8 mouse cellular contexts compared by ENCODE assay signal in the genomic region with DNA sequence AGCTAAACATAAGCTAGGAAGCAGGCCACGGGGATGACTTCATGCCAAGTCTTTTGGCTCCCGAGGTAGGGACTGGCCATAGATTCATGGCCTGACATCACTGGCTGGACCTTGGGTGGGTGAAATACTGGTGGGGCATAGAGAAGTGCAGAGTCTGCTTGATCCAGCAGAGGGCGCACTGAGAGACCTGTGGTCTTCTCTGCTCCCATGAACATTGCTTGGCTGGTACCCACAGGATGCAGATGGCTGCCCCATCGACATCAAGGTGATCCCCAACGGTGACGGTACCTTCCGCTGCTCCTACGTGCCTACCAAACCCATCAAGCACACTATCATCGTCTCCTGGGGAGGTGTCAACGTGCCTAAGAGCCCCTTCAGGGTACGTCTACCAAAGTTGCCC. TPM values are rescaled to one million over a fixed set of nuclear protein-coding genes. Genes with fewer than 3 reads are reported as not detected.
DNase-seq lines count a peak whose midpoint lies in the region; ATAC-seq lines count a peak whose summit lies in the region.

No protein-coding gene starts in this region.

- DNase-seq in forebrain, embryonic 11.5 days (ENCODE audit: low spot score) = peak; percentile 59
- peak; percentile 53 for DNase-seq in midbrain, embryonic 10.5 days (ENCODE audit: low spot score)
- DNase-seq in adrenal gland, postnatal 36 days = peak; percentile 54 to 66
- DNase-seq in kidney, postnatal 25 days = peak; percentile 60 to 62
- peak; percentile 11 to 22 for DNase-seq in spleen, postnatal 36 days (ENCODE audit: low spot score in 2 of 2)
- DNase-seq in frontal cortex, adult 2 months (ENCODE audit: extremely low spot score in 1 of 2, low spot score in 1 of 2) = no peak

- H3K4me3 ChIP-seq in forebrain, embryonic 11.5 days (ENCODE audit: low read depth, low read length) = no peak overlapping the region
- H3K4me3 ChIP-seq in forebrain, embryonic 15.5 days = no peak overlapping the region
- no peak overlapping the region for H3K4me3 ChIP-seq in midbrain, embryonic 10.5 days
- no peak overlapping the region for H3K4me3 ChIP-seq in midbrain, embryonic 13.5 days (replicated peaks)

- no peaks in the 10 kb centered on the region for H3K4me1 ChIP-seq in forebrain, embryonic 11.5 days (replicated peaks; ENCODE audit: control insufficient read depth, insufficient read depth, low read length)
- H3K4me1 ChIP-seq in forebrain, embryonic 15.5 days = no peaks in the 10 kb centered on the region
- no peaks in the 10 kb centered on the region for H3K4me1 ChIP-seq in midbrain, embryonic 10.5 days
- H3K4me1 ChIP-seq in midbrain, embryonic 13.5 days (replicated peaks) = no peaks in the 10 kb centered on the region

- no peak overlapping the region for H3K4me2 ChIP-seq in forebrain, embryonic 11.5 days (ENCODE audit: low read depth, low read length, severe bottlenecking)
- H3K4me2 ChIP-seq in forebrain, embryonic 15.5 days (replicated peaks) = no peak overlapping the region
- no peak overlapping the region for H3K4me2 ChIP-seq in midbrain, embryonic 13.5 days (replicated peaks)

- no peak overlapping the region for H3K27ac ChIP-seq in forebrain, embryonic 11.5 days (ENCODE audit: low read depth, low read length)
- no peak overlapping the region for H3K27ac ChIP-seq in forebrain, embryonic 15.5 days (replicated peaks)
- no peak overlapping the region for H3K27ac ChIP-seq in midbrain, embryonic 10.5 days (replicated peaks)
- H3K27ac ChIP-seq in midbrain, embryonic 13.5 days = no peak overlapping the region

- WGBS in forebrain, embryonic 11.5 days = 72% methylated on average over 11 of the region's 11 CpGs
- WGBS in forebrain, embryonic 15.5 days = 72% methylated on average over 11 of the region's 11 CpGs
- 73% methylated on average over 11 of the region's 11 CpGs for WGBS in midbrain, embryonic 10.5 days
- 69% methylated on average over 11 of the region's 11 CpGs for WGBS in midbrain, embryonic 13.5 days

- no peaks in the 10 kb centered on the region for H3K36me3 ChIP-seq in forebrain, embryonic 11.5 days (ENCODE audit: control insufficient read depth, insufficient read depth, low read length)
- no peaks in the 10 kb centered on the region for H3K36me3 ChIP-seq in forebrain, embryonic 15.5 days
- peaks cover 11% of the 10 kb centered on the region for H3K36me3 ChIP-seq in midbrain, embryonic 10.5 days
- peaks cover 7% of the 10 kb centered on the region; the same call in 1 of the 2 replicates for H3K36me3 ChIP-seq in midbrain, embryonic 13.5 days

- ATAC-seq in forebrain, embryonic 11.5 days (replicated peaks; ENCODE audit: low FRiP score) = no peak
- ATAC-seq in forebrain, embryonic 15.5 days (replicated peaks) = no peak
- no peak for ATAC-seq in midbrain, embryonic 13.5 days

- no peaks in the 10 kb centered on the region for H3K9me3 ChIP-seq in forebrain, embryonic 11.5 days (ENCODE audit: control insufficient read depth, low read length)
- no peaks in the 10 kb centered on the region for H3K9me3 ChIP-seq in forebrain, embryonic 15.5 days
- H3K9me3 ChIP-seq in midbrain, embryonic 10.5 days (replicated peaks) = no peaks in the 10 kb centered on the region
- no peaks in the 10 kb centered on the region for H3K9me3 ChIP-seq in midbrain, embryonic 13.5 days

- H3K9ac ChIP-seq in forebrain, embryonic 11.5 days (ENCODE audit: low read length) = no peak overlapping the region
- H3K9ac ChIP-seq in forebrain, embryonic 15.5 days (replicated peaks) = no peak overlapping the region
- H3K9ac ChIP-seq in midbrain, embryonic 13.5 days (replicated peaks) = no peak overlapping the region

- no peaks in the 10 kb centered on the region for H3K27me3 ChIP-seq in forebrain, embryonic 11.5 days (ENCODE audit: control insufficient read depth, insufficient read depth, low read length)
- no peaks in the 10 kb centered on the region for H3K27me3 ChIP-seq in forebrain, embryonic 15.5 days
- H3K27me3 ChIP-seq in midbrain, embryonic 10.5 days (ENCODE audit: low read depth, poor library complexity, severe bottlenecking) = no peaks in the 10 kb centered on the region
- no peaks in the 10 kb centered on the region for H3K27me3 ChIP-seq in midbrain, embryonic 13.5 days

RNA-seq across cellular contexts. Expression of gene Flnc, which starts 11.7 kb away (rescaled TPM):
- polyA plus RNA-seq in forebrain, embryonic 11.5 days (2014; fragmentation: Nextera tagmentation; extraction: Ambion mirVana) = 2.4 and 2.6 TPM in 2 replicates
- 1.9 and 2.0 TPM in 2 replicates for polyA plus RNA-seq in forebrain, embryonic 15.5 days (2015; fragmentation: Nextera tagmentation; extraction: Ambion mirVana)
- 2.8 and 4.1 TPM in 2 replicates for polyA plus RNA-seq in midbrain, embryonic 10.5 days (2016; fragmentation: Nextera tagmentation; extraction: Ambion mirVana)
- 2.8 and 3.8 TPM in 2 replicates for polyA plus RNA-seq in midbrain, embryonic 13.5 days (2015; fragmentation: Nextera tagmentation; extraction: Ambion mirVana)
- total RNA-seq in adrenal gland, postnatal 36 days (2021) = 1 to 10 TPM; 4.7 to 5.1 TPM
- 0.44 and 0.66 TPM in 2 replicates for polyA plus RNA-seq in frontal cortex, adult 2 months (2012; rRNA removed)

RNA-seq across cellular contexts. Expression of gene Atp6v1f, which starts 22.7 kb away (rescaled TPM):
- 164 and 190 TPM in 2 replicates for polyA plus RNA-seq in forebrain, embryonic 11.5 days (2014; fragmentation: Nextera tagmentation; extraction: Ambion mirVana)
- 327 TPM in 2 replicates for polyA plus RNA-seq in forebrain, embryonic 15.5 days (2015; fragmentation: Nextera tagmentation; extraction: Ambion mirVana)
- polyA plus RNA-seq in midbrain, embryonic 10.5 days (2016; fragmentation: Nextera tagmentation; extraction: Ambion mirVana) = 202 and 219 TPM in 2 replicates
- polyA plus RNA-seq in midbrain, embryonic 13.5 days (2015; fragmentation: Nextera tagmentation; extraction: Ambion mirVana) = 309 and 328 TPM in 2 replicates
- total RNA-seq in adrenal gland, postnatal 36 days (2021) = 100 to 1,000 TPM; 205 to 224 TPM
- polyA plus RNA-seq in frontal cortex, adult 2 months (2012; rRNA removed) = 394 and 433 TPM in 2 replicates

RNA-seq across cellular contexts. Expression of gene Atp6v1fnb, which starts 26.5 kb away (rescaled TPM):
- polyA plus RNA-seq in forebrain, embryonic 11.5 days (2014; fragmentation: Nextera tagmentation; extraction: Ambion mirVana) = 0.29 TPM in 1 of 2 replicates, not detected in the other
- 0.29 TPM in 1 of 2 replicates, not detected in the other for polyA plus RNA-seq in forebrain, embryonic 15.5 days (2015; fragmentation: Nextera tagmentation; extraction: Ambion mirVana)
- not detected in 2 replicates for polyA plus RNA-seq in midbrain, embryonic 10.5 days (2016; fragmentation: Nextera tagmentation; extraction: Ambion mirVana)
- polyA plus RNA-seq in midbrain, embryonic 13.5 days (2015; fragmentation: Nextera tagmentation; extraction: Ambion mirVana) = 0.47 and 0.53 TPM in 2 replicates
- under 1 TPM in 1 of 2 experiments, not detected in 1; 0.43 TPM for total RNA-seq in adrenal gland, postnatal 36 days (2021)
- polyA plus RNA-seq in frontal cortex, adult 2 months (2012; rRNA removed) = 0.29 TPM in 1 of 2 replicates, not detected in the other

RNA-seq across cellular contexts. Expression of gene Ccdc136, which starts 48.7 kb away (rescaled TPM):
- polyA plus RNA-seq in forebrain, embryonic 11.5 days (2014; fragmentation: Nextera tagmentation; extraction: Ambion mirVana) = 25.7 and 26.7 TPM in 2 replicates
- polyA plus RNA-seq in forebrain, embryonic 15.5 days (2015; fragmentation: Nextera tagmentation; extraction: Ambion mirVana) = 42.2 and 42.8 TPM in 2 replicates
- 20.9 and 21.7 TPM in 2 replicates for polyA plus RNA-seq in midbrain, embryonic 10.5 days (2016; fragmentation: Nextera tagmentation; extraction: Ambion mirVana)
- 28.6 and 30.4 TPM in 2 replicates for polyA plus RNA-seq in midbrain, embryonic 13.5 days (2015; fragmentation: Nextera tagmentation; extraction: Ambion mirVana)
- 1 to 10 TPM; 3.3 to 3.9 TPM for total RNA-seq in adrenal gland, postnatal 36 days (2021)
- 90.8 and 94.1 TPM in 2 replicates for polyA plus RNA-seq in frontal cortex, adult 2 months (2012; rRNA removed)

RNA-seq across cellular contexts. Expression of gene Opn1sw, which starts 56.5 kb away (rescaled TPM):
- polyA plus RNA-seq in forebrain, embryonic 11.5 days (2014; fragmentation: Nextera tagmentation; extraction: Ambion mirVana) = 0.31 and 0.43 TPM in 2 replicates
- 0.37 and 0.50 TPM in 2 replicates for polyA plus RNA-seq in forebrain, embryonic 15.5 days (2015; fragmentation: Nextera tagmentation; extraction: Ambion mirVana)
- polyA plus RNA-seq in midbrain, embryonic 10.5 days (2016; fragmentation: Nextera tagmentation; extraction: Ambion mirVana) = 0.14 and 0.20 TPM in 2 replicates
- 0.30 and 0.41 TPM in 2 replicates for polyA plus RNA-seq in midbrain, embryonic 13.5 days (2015; fragmentation: Nextera tagmentation; extraction: Ambion mirVana)
- not detected for total RNA-seq in adrenal gland, postnatal 36 days (2021)
- polyA plus RNA-seq in frontal cortex, adult 2 months (2012; rRNA removed) = 0.10 and 0.59 TPM in 2 replicates

Comparison
In these comparisons a context has a peak if more than half of its experiments do, and no peak if none do; other contexts are left out.
1. DNase-seq: peak in forebrain, embryonic 11.5 days (single experiment), midbrain, embryonic 10.5 days (single experiment), adrenal gland, postnatal 36 days (2 of 2), kidney, postnatal 25 days (2 of 2) and spleen, postnatal 36 days (2 of 2); none in frontal cortex, adult 2 months (0 of 2).